Mouse (Mus musculus) testis, adult 2 months (tissue): ENCODE measurements at regions not wholly inside any gene's neighbourhood (a gene's known extent, or its start where the extent isn't known, plus 50 kb on each side); places are given as distances from the start of the nearest gene placed in this dataset.

Source experiments
- CTCF ChIP-seq: fragments of 200-500 bp; IDR thresholded peaks from 2 replicates; pipeline ENCODE4 v1.5.1; 2012; ENCODE audit warnings: low read depth, mild to moderate bottlenecking, inconsistent platforms, low read length, moderate library complexity; ENCODE audit not compliant: control insufficient read depth, insufficient read depth, insufficient replicate concordance
- POLR2A ChIP-seq: fragments of 200-500 bp; IDR thresholded peaks from 2 replicates; pipeline ENCODE4 v1.6.1; 2012; ENCODE audit warnings: low read depth, mild to moderate bottlenecking, inconsistent platforms, low read length, moderate library complexity; ENCODE audit not compliant: control insufficient read depth

DNA sequence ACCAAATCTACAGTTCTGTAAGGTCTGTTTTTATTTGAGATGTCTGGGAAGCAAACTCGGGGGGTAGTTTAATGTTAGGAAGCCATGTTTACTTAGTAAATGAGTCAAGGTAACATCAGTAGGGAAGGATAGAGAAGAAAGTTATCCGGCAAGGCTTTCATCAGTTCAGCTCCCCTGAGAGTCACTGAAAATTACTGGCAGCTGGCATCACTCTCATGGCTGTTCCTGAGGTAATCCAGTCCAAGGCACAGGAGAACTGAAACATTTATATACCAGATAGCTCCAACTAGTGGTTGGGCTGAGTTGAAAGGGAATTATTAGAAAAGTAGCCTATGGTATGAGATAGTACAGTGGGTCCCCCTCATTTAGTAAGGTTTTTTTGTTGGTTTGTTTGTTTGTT, 106.7 kb downstream of the Rassf9 start:
- TF ChIP-seq CTCF (no peak), POLR2A (no peak)
